Mouse (Mus musculus): ENCODE results near the gene Colec11. TPM values are rescaled to one million over a fixed set of nuclear protein-coding genes. Genes with fewer than 3 reads are reported as not detected.

The Colec11 gene
- polyA plus RNA-seq, 1 experiment from 2014 or later: 1.5 TPM

- H3K9ac ChIP-seq: no peak within 1 kb of the TSS
- H3K4me1 ChIP-seq (replicated peaks): peaks cover 7% of the 10 kb centered on the region
- no peaks in the 10 kb centered on the region for H3K9me3 ChIP-seq
- no peaks in the 10 kb centered on the region for H3K27me3 ChIP-seq
- H3K4me2 ChIP-seq: peak within 1 kb of the TSS; percentile 26; the same call in 1 of the 2 replicates
- H3K27ac ChIP-seq: no peak within 1 kb of the TSS; the same call in 1 of the 2 replicates
- no peak for ATAC-seq (ENCODE audit: low FRiP score)
- H3K4me3 ChIP-seq: no peak within 1 kb of the TSS
- no peaks in the 10 kb centered on the region for H3K36me3 ChIP-seq
- 73% methylated on average over 15 of the region's 15 CpGs for WGBS
These were observed 70.9 kb downstream of the Colec11 start, which contains the start of gene Dcdc2c for GRCm38 (mm10) chr12:28552299-28552698. TSS of gene Dcdc2c (minus strand) at chr12:28552399.

- no peaks in the 10 kb centered on the region for H3K9me3 ChIP-seq
- 65% methylated on average over 18 of the region's 18 CpGs for WGBS
- no peaks in the 10 kb centered on the region for H3K36me3 ChIP-seq
- no peaks in the 10 kb centered on the region for H3K27me3 ChIP-seq
- peaks cover 7% of the 10 kb centered on the region for H3K4me1 ChIP-seq (replicated peaks)
- H3K27ac ChIP-seq: no peak overlapping the region; the same call in 1 of the 2 replicates
- no peak for ATAC-seq (ENCODE audit: low FRiP score)
- H3K4me3 ChIP-seq: no peak overlapping the region
- no peak overlapping the region for H3K9ac ChIP-seq
- H3K4me2 ChIP-seq: peak overlapping the region; percentile 26; the same call in 1 of the 2 replicates
These were observed 71.4 kb downstream of the Colec11 start for GRCm38 (mm10) chr12:28551775-28552174.

DNA sequence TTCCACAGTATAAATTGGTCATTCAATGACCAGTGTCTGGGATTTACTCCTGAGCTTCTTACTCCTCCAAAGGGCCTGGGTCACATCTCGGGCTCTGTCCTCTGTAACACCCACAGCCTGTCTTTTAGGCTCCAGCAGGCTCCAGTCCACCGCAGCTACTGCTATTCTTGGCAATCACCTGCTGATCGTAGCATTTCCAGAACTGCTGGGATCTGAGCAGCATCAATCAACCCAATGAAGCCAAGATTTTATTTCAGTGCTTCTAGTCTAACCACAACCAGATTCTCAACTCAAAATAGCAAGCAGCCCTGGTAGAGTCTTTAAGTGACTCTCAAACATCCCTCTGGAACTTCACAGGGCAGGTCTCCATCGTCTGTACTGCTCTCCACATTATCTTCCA lies 74.3 kb downstream of the Colec11 start:
- Histone ChIP-seq H3K4me2 (no peak overlapping the region), H3K27me3 (no peaks in the 10 kb centered on the region), H3K4me1 (replicated peaks) (peaks cover 7% of the 10 kb centered on the region), H3K4me3 (no peak overlapping the region), H3K36me3 (no peaks in the 10 kb centered on the region), H3K27ac (no peak overlapping the region), H3K9ac (no peak overlapping the region), H3K9me3 (no peaks in the 10 kb centered on the region)
- no peak for ATAC-seq (ENCODE audit: low FRiP score)
- WGBS: 65% methylated on average over 4 of the region's 4 CpGs

Other genes with a start within 250 kb of the Colec11 start
- gene Dcdc2c, start 71.0 kb downstream of the Colec11 start, polyA plus RNA-seq (2015; fragmentation: Nextera tagmentation; extraction: Ambion mirVana): 0.30 TPM in 1 of 2 replicates, not detected in the other
- gene Allc, start 40.9 kb downstream of the Colec11 start, polyA plus RNA-seq (2015; fragmentation: Nextera tagmentation; extraction: Ambion mirVana): 0.27 TPM in 1 of 2 replicates, not detected in the other
- 522 and 548 TPM in 2 replicates for gene Rps7, start 12.6 kb upstream of the Colec11 start, polyA plus RNA-seq (2015; fragmentation: Nextera tagmentation; extraction: Ambion mirVana)
- 22.5 and 27.1 TPM in 2 replicates for gene Rnaseh1, start 26.2 kb upstream of the Colec11 start, polyA plus RNA-seq (2015; fragmentation: Nextera tagmentation; extraction: Ambion mirVana)
- gene Adi1, start 51.9 kb upstream of the Colec11 start, polyA plus RNA-seq (2015; fragmentation: Nextera tagmentation; extraction: Ambion mirVana): 31.5 and 33.7 TPM in 2 replicates
- 41.9 and 44.0 TPM in 2 replicates for gene Trappc12, start 127.1 kb upstream of the Colec11 start, polyA plus RNA-seq (2015; fragmentation: Nextera tagmentation; extraction: Ambion mirVana)
- gene Eipr1, start 128.4 kb upstream of the Colec11 start, polyA plus RNA-seq (2015; fragmentation: Nextera tagmentation; extraction: Ambion mirVana): 69.7 and 76.9 TPM in 2 replicates

Data from hindbrain, embryonic 13.5 days (tissue).